15 mouse cellular contexts compared by ENCODE assay signal in the genomic region with DNA sequence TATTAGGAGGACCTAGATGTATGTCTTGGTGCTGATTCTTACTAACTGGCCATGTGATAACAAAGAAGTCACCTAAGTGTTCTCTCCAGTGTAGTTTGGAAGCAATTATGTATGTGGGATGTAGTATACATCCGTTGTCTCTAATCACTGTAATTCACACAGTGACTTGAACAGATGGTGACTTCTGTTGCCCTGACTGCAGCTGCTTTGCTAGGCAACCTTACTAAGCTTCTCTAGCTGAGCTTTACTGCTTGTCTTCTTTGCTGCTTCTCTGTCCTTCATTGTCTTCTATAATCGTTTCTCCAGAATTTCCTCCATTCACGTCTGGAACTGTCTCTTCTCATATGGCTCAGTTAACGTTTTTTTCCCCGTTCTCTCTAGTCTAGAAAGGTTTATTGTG. TPM values are rescaled to one million over a fixed set of nuclear protein-coding genes. Genes with fewer than 3 reads are reported as not detected.
DNase-seq lines count a peak whose midpoint lies in the region; ATAC-seq and TF ChIP-seq lines count a peak whose summit lies in the region.
"Had no signal": no experiment of that assay in that cellular context is flagged by ENCODE, and none has a peak within 500 bp of the region (broad histone marks: within the 10 kb centered on the region; RNA-seq: fewer than 3 reads in every experiment).

No protein-coding gene starts in this region.

- H3K27ac ChIP-seq in gastrocnemius, adult 2 months, result no peak overlapping the region
- H3K27ac ChIP-seq: embryonic facial prominence, embryonic 15.5 days had no signal

- no peak for DNase-seq in gastrocnemius, adult 2 months
- DNase-seq in gastrocnemius, adult 8-10 months (ENCODE audit: low spot score in 2 of 2), result no peak
- DNase-seq in brain, embryonic 14.5 days (ENCODE audit: low read depth), result peak; percentile 23
- DNase-seq in retina, embryonic 14.5 days (ENCODE audit: low spot score), result peak; percentile 38
- no peak for DNase-seq in cerebellum, adult 8-10 months
- DNase-seq: adrenal gland, postnatal 25 days; cerebellum, adult 9-10 months; gastrocnemius, postnatal 10 days; kidney, adult 8-10 months; kidney, postnatal 36 days; thymus, adult 2 months had no signal

- TF ChIP-seq CTCF in gastrocnemius, adult 2 months (IDR thresholded peaks at IDR 0.05), result no peak
- TF ChIP-seq CTCF in brain, embryonic 14.5 days (IDR thresholded peaks at IDR 0.05; ENCODE audit: borderline replicate concordance, extremely low read depth, insufficient read depth, insufficient read length), result no peak

- 0 out of 2 replicates have a peak overlapping the region, but pooled peaks have one; percentile 84 for H3K4me3 ChIP-seq in gastrocnemius, adult 2 months
- peak overlapping the region; percentile 14 for H3K4me3 ChIP-seq in megakaryocyte, embryonic 14.5 days (replicated peaks)
- H3K4me3 ChIP-seq: embryonic facial prominence, embryonic 15.5 days had no signal

- ATAC-seq in megakaryocyte, adult 5-6 weeks (ENCODE audit: poor library complexity, severe bottlenecking), result no peak
- ATAC-seq: inflammation-experienced regulatory T-cells, adult 6 months had no signal

- intact Hi-C loops in gastrocnemius, adult 2 months (cut with DNase I), result no loop called here

- H3K4me1 ChIP-seq in megakaryocyte, embryonic 14.5 days, result peaks cover 45% of the 10 kb centered on the region

- TF ChIP-seq POLR2A in brain, embryonic 14.5 days (IDR thresholded peaks at IDR 0.05; ENCODE audit: borderline replicate concordance, extremely low read depth, insufficient read depth, insufficient read length, poor library complexity, severe bottlenecking), result no peak

- peaks cover 31% of the 10 kb centered on the region for H3K36me3 ChIP-seq in megakaryocyte, embryonic 14.5 days (replicated peaks; ENCODE audit: low read length)

- no peaks in the 10 kb centered on the region for H3K9me3 ChIP-seq in megakaryocyte, embryonic 14.5 days
- H3K9me3 ChIP-seq: embryonic facial prominence, embryonic 15.5 days had no signal

- H3K27me3 ChIP-seq in megakaryocyte, embryonic 14.5 days (replicated peaks), result no peaks in the 10 kb centered on the region
- H3K27me3 ChIP-seq: embryonic facial prominence, embryonic 15.5 days had no signal

RNA-seq across cellular contexts. Expression of a gene that starts 4.0 kb away (rescaled TPM):
- 100 to 1,000 TPM; 111 to 127 TPM for total RNA-seq in gastrocnemius, adult 2 months (2021)
- 100 to 1,000 TPM; 117 to 131 (median 125) TPM for total RNA-seq in gastrocnemius, adult 8-10 months (2022)
- polyA plus RNA-seq in megakaryocyte, embryonic 14.5 days (2012; ENCODE audit: insufficient read depth, low replicate concordance), result 9.0 TPM in 1 of 2 replicates, not detected in the other
- 87.2 and 99.0 TPM in 2 replicates for total RNA-seq in megakaryocyte, adult 5-6 weeks (2015)
- total RNA-seq in megakaryocyte, adult 5-6 weeks (2017), result 71.2 and 76.6 TPM in 2 replicates
- polyA plus RNA-seq in brain, embryonic 14.5 days (2012; rRNA removed), result 83.3 and 89.2 TPM in 2 replicates

RNA-seq across cellular contexts. Expression of a gene that starts 4.0 kb away (rescaled TPM):
- 10 to 100 TPM; 21.4 to 24.7 TPM for total RNA-seq in gastrocnemius, adult 2 months (2021)
- 10 to 100 TPM; 22.9 to 25.1 (median 23.8) TPM for total RNA-seq in gastrocnemius, adult 8-10 months (2022)
- polyA plus RNA-seq in megakaryocyte, embryonic 14.5 days (2012; ENCODE audit: insufficient read depth, low replicate concordance), result 26.1 and 38.7 TPM in 2 replicates
- total RNA-seq in megakaryocyte, adult 5-6 weeks (2015), result 51.2 and 64.5 TPM in 2 replicates
- 80.0 and 85.3 TPM in 2 replicates for total RNA-seq in megakaryocyte, adult 5-6 weeks (2017)
- 21.1 and 29.5 TPM in 2 replicates for polyA plus RNA-seq in brain, embryonic 14.5 days (2012; rRNA removed)

RNA-seq across cellular contexts. Expression of a gene that starts 52.1 kb away (rescaled TPM):
- 100 to 1,000 TPM in 1 of 2 experiments, 10 to 100 TPM in 1; 90.8 to 122 TPM for total RNA-seq in gastrocnemius, adult 2 months (2021)
- total RNA-seq in gastrocnemius, adult 8-10 months (2022), result 100 to 1,000 TPM in 2 of 4 experiments, 10 to 100 TPM in 2; 92.6 to 114 (median 104) TPM
- polyA plus RNA-seq in megakaryocyte, embryonic 14.5 days (2012; ENCODE audit: insufficient read depth, low replicate concordance), result 10.3 and 19.0 TPM in 2 replicates
- total RNA-seq in megakaryocyte, adult 5-6 weeks (2015), result 57.5 and 62.6 TPM in 2 replicates
- total RNA-seq in megakaryocyte, adult 5-6 weeks (2017), result 64.2 and 65.4 TPM in 2 replicates
- polyA plus RNA-seq in brain, embryonic 14.5 days (2012; rRNA removed), result 66.7 and 72.8 TPM in 2 replicates

Comparison
In these comparisons a context has a peak if more than half of its experiments do, and no peak if none do; other contexts are left out.
1. DNase-seq: peak in brain, embryonic 14.5 days (single experiment) and retina, embryonic 14.5 days (single experiment); none in gastrocnemius, adult 2 months (single experiment), gastrocnemius, adult 8-10 months (0 of 2) and cerebellum, adult 8-10 months (single experiment).